14 mouse cellular contexts compared by ENCODE assay signal in genomic region chr14:25926814-25927561, GRCm38 (mm10). TPM values are rescaled to one million over a fixed set of nuclear protein-coding genes. Genes with fewer than 3 reads are reported as not detected.
DNase-seq lines count a peak whose midpoint lies in the region; ATAC-seq and TF ChIP-seq lines count a peak whose summit lies in the region.
"Not testable (repeated sequence)": the region's sequence is repeated elsewhere in the genome, so short reads cannot be mapped to it uniquely, and the experiment has no call there.
"Had no signal": no experiment of that assay in that cellular context is flagged by ENCODE, and none has a peak within 500 bp of the region (broad histone marks: within the 10 kb centered on the region; RNA-seq: fewer than 3 reads in every experiment).

No protein-coding gene starts in this region.

- not testable (repeated sequence) for H3K9ac ChIP-seq in forebrain, embryonic 12.5 days; heart, embryonic 15.5 days; hindbrain, postnatal 0 days (replicated peaks; ENCODE audit: low read length); limb, embryonic 12.5 days (replicated peaks); lung, embryonic 14.5 days; midbrain, embryonic 14.5 days (replicated peaks; ENCODE audit: low read length)

- H3K4me1 ChIP-seq in forebrain, embryonic 12.5 days; heart, embryonic 15.5 days (replicated peaks); hindbrain, postnatal 0 days (ENCODE audit: insufficient read depth, low read length); limb, embryonic 12.5 days (replicated peaks); lung, embryonic 14.5 days (ENCODE audit: insufficient read depth); midbrain, embryonic 14.5 days (ENCODE audit: control insufficient read depth, insufficient read depth, low read length): not testable (repeated sequence)

- ATAC-seq in activated CD4-positive, CD25-positive, alpha-beta regulatory T cell, adult 4 months: peak; percentile 52
- ATAC-seq in forebrain, embryonic 12.5 days (ENCODE audit: low FRiP score): peak; percentile 78
- ATAC-seq in heart, embryonic 15.5 days (replicated peaks; ENCODE audit: insufficient number of reproducible peaks, insufficient read depth, low FRiP score, low read depth): peak; percentile 39; the same call in 1 of the 2 replicates
- ATAC-seq in hindbrain, postnatal 0 days: peak; percentile 94
- 0 out of 2 replicates have a peak, but pooled peaks have one; percentile 47 for ATAC-seq in limb, embryonic 12.5 days (ENCODE audit: insufficient number of reproducible peaks, insufficient read depth, low FRiP score, low TSS enrichment, low read depth)
- peak; percentile 93 for ATAC-seq in lung, embryonic 14.5 days (ENCODE audit: insufficient read depth)
- peak; percentile 87 for ATAC-seq in midbrain, embryonic 14.5 days (ENCODE audit: low FRiP score, low TSS enrichment)
- ATAC-seq in neutrophil, adult 5-6 weeks (ENCODE audit: extremely low read depth, insufficient number of reproducible peaks, low FRiP score, poor library complexity, severe bottlenecking): peak; percentile 44

- no CpG with 5 or more reads among the region's 44 CpGs for WGBS in forebrain, embryonic 12.5 days
- WGBS in heart, embryonic 15.5 days: no CpG with 5 or more reads among the region's 44 CpGs
- WGBS in hindbrain, postnatal 0 days: no CpG with 5 or more reads among the region's 44 CpGs
- no CpG with 5 or more reads among the region's 44 CpGs for WGBS in limb, embryonic 12.5 days
- WGBS in lung, embryonic 14.5 days: no CpG with 5 or more reads among the region's 44 CpGs
- no CpG with 5 or more reads among the region's 44 CpGs for WGBS in midbrain, embryonic 14.5 days

- not testable (repeated sequence) for H3K9me3 ChIP-seq in forebrain, embryonic 12.5 days; heart, embryonic 15.5 days (replicated peaks); hindbrain, postnatal 0 days (ENCODE audit: low read length); limb, embryonic 12.5 days; lung, embryonic 14.5 days (ENCODE audit: low read depth, low read length); midbrain, embryonic 14.5 days (ENCODE audit: control insufficient read depth, low read length)

- not testable (repeated sequence) for H3K27ac ChIP-seq in forebrain, embryonic 12.5 days; heart, embryonic 15.5 days; hindbrain, postnatal 0 days; limb, embryonic 12.5 days; lung, embryonic 14.5 days (ENCODE audit: low read depth); midbrain, embryonic 14.5 days (replicated peaks; ENCODE audit: low read depth, low read length)

- not testable (repeated sequence) for DNase-seq in hindbrain, postnatal 0 days (ENCODE audit: low spot score); lung, embryonic 14.5 days; midbrain, embryonic 14.5 days

- not testable (repeated sequence) for H3K27me3 ChIP-seq in forebrain, embryonic 12.5 days; heart, embryonic 15.5 days; hindbrain, postnatal 0 days (ENCODE audit: insufficient read depth, low read length); limb, embryonic 12.5 days; lung, embryonic 14.5 days (ENCODE audit: insufficient read depth, low read length); midbrain, embryonic 14.5 days (ENCODE audit: control insufficient read depth, insufficient read depth, low read length)

- not testable (repeated sequence) for TF ChIP-seq CTCF in hindbrain, postnatal 0 days (IDR thresholded peaks at IDR 0.05; ENCODE audit: low read depth); lung, embryonic 14.5 days (IDR thresholded peaks at IDR 0.05; ENCODE audit: low read depth)

- not testable (repeated sequence) for H3K4me3 ChIP-seq in forebrain, embryonic 12.5 days (replicated peaks); heart, embryonic 15.5 days; hindbrain, postnatal 0 days (ENCODE audit: low read length); limb, embryonic 12.5 days (replicated peaks); lung, embryonic 14.5 days (ENCODE audit: low read depth, low read length); midbrain, embryonic 14.5 days (replicated peaks; ENCODE audit: low read depth, low read length)

- not testable (repeated sequence) for H3K4me2 ChIP-seq in forebrain, embryonic 12.5 days; heart, embryonic 15.5 days; hindbrain, postnatal 0 days (ENCODE audit: low read depth, low read length); limb, embryonic 12.5 days; lung, embryonic 14.5 days; midbrain, embryonic 14.5 days (ENCODE audit: low read length)

- H3K36me3 ChIP-seq in forebrain, embryonic 12.5 days (replicated peaks); heart, embryonic 15.5 days; hindbrain, postnatal 0 days (ENCODE audit: insufficient read depth, low read length); limb, embryonic 12.5 days; lung, embryonic 14.5 days (ENCODE audit: insufficient read depth); midbrain, embryonic 14.5 days (ENCODE audit: control insufficient read depth, insufficient read depth, low read length): not testable (repeated sequence)

RNA-seq across cellular contexts. Expression of gene Tmem254a, which starts 0.5 kb away (rescaled TPM):
- 1 to 10 TPM; 2.9 to 3.0 TPM for polyA plus RNA-seq in activated CD4-positive, CD25-positive, alpha-beta regulatory T cell, adult 4 months (2017; shearing (Covaris generic))
- 1.1 and 2.7 TPM in 2 replicates for polyA plus RNA-seq in forebrain, embryonic 12.5 days (2016; fragmentation: Nextera tagmentation; extraction: Ambion mirVana)
- 2.3 and 4.2 TPM in 2 replicates for polyA plus RNA-seq in heart, embryonic 15.5 days (2015; fragmentation: Nextera tagmentation; extraction: Ambion mirVana)
- total RNA-seq in hindbrain, postnatal 0 days (2014; rRNA removed): 8.3 and 8.6 TPM in 2 replicates
- polyA plus RNA-seq in hindbrain, postnatal 0 days (2015; fragmentation: Nextera tagmentation; extraction: Ambion mirVana): 5.0 and 9.1 TPM in 2 replicates
- 1.7 and 4.1 TPM in 2 replicates for polyA plus RNA-seq in limb, embryonic 12.5 days (2016; fragmentation: Nextera tagmentation; extraction: Ambion mirVana)
- 1.6 and 4.5 TPM in 2 replicates for polyA plus RNA-seq in lung, embryonic 14.5 days (2014; fragmentation: Nextera tagmentation; extraction: Ambion mirVana)
- polyA plus RNA-seq in midbrain, embryonic 14.5 days (2014; fragmentation: Nextera tagmentation; extraction: Ambion mirVana): 2.9 and 4.7 TPM in 2 replicates
- total RNA-seq in neutrophil, adult 5-6 weeks (2017): 1.7 and 1.8 TPM in 2 replicates

RNA-seq across cellular contexts. Expression of gene Cphx1, which starts 11.1 kb away (rescaled TPM):
- not detected for polyA plus RNA-seq in activated CD4-positive, CD25-positive, alpha-beta regulatory T cell, adult 4 months (2017; shearing (Covaris generic))
- not detected in 2 replicates for polyA plus RNA-seq in forebrain, embryonic 12.5 days (2016; fragmentation: Nextera tagmentation; extraction: Ambion mirVana)
- polyA plus RNA-seq in heart, embryonic 15.5 days (2015; fragmentation: Nextera tagmentation; extraction: Ambion mirVana): not detected in 2 replicates
- not detected in 2 replicates for total RNA-seq in hindbrain, postnatal 0 days (2014; rRNA removed)
- not detected in 2 replicates for polyA plus RNA-seq in hindbrain, postnatal 0 days (2015; fragmentation: Nextera tagmentation; extraction: Ambion mirVana)
- not detected in 2 replicates for polyA plus RNA-seq in limb, embryonic 12.5 days (2016; fragmentation: Nextera tagmentation; extraction: Ambion mirVana)
- polyA plus RNA-seq in lung, embryonic 14.5 days (2014; fragmentation: Nextera tagmentation; extraction: Ambion mirVana): not detected in 2 replicates
- not detected in 2 replicates for polyA plus RNA-seq in midbrain, embryonic 14.5 days (2014; fragmentation: Nextera tagmentation; extraction: Ambion mirVana)
- not detected in 2 replicates for total RNA-seq in neutrophil, adult 5-6 weeks (2017)
- total RNA-seq: adrenal gland, postnatal 10 days; gastrocnemius, postnatal 10 days; layer of hippocampus, postnatal 14 days; left cerebral cortex, postnatal 25 days had no signal
- polyA plus RNA-seq: forebrain, embryonic 10.5 days; thymus, adult 2 months had no signal

RNA-seq across cellular contexts. Expression of gene Plac9a, which starts 24.1 kb away (rescaled TPM):
- not detected for polyA plus RNA-seq in activated CD4-positive, CD25-positive, alpha-beta regulatory T cell, adult 4 months (2017; shearing (Covaris generic))
- polyA plus RNA-seq in forebrain, embryonic 12.5 days (2016; fragmentation: Nextera tagmentation; extraction: Ambion mirVana): not detected in 2 replicates
- polyA plus RNA-seq in heart, embryonic 15.5 days (2015; fragmentation: Nextera tagmentation; extraction: Ambion mirVana): 0.85 TPM in 1 of 2 replicates, not detected in the other
- 2.0 TPM in 1 of 2 replicates, not detected in the other for total RNA-seq in hindbrain, postnatal 0 days (2014; rRNA removed)
- polyA plus RNA-seq in hindbrain, postnatal 0 days (2015; fragmentation: Nextera tagmentation; extraction: Ambion mirVana): 0.41 TPM in 1 of 2 replicates, not detected in the other
- polyA plus RNA-seq in limb, embryonic 12.5 days (2016; fragmentation: Nextera tagmentation; extraction: Ambion mirVana): not detected in 2 replicates
- polyA plus RNA-seq in lung, embryonic 14.5 days (2014; fragmentation: Nextera tagmentation; extraction: Ambion mirVana): 0.53 and 1.4 TPM in 2 replicates
- not detected in 2 replicates for polyA plus RNA-seq in midbrain, embryonic 14.5 days (2014; fragmentation: Nextera tagmentation; extraction: Ambion mirVana)
- total RNA-seq in neutrophil, adult 5-6 weeks (2017): not detected in 2 replicates
- total RNA-seq: left cerebral cortex, postnatal 25 days had no signal
- polyA plus RNA-seq: forebrain, embryonic 10.5 days; thymus, adult 2 months had no signal

RNA-seq across cellular contexts. Expression of gene Duxbl1, which starts 51.4 kb away (rescaled TPM):
- polyA plus RNA-seq in activated CD4-positive, CD25-positive, alpha-beta regulatory T cell, adult 4 months (2017; shearing (Covaris generic)): not detected
- polyA plus RNA-seq in forebrain, embryonic 12.5 days (2016; fragmentation: Nextera tagmentation; extraction: Ambion mirVana): 3.6 and 5.6 TPM in 2 replicates
- polyA plus RNA-seq in heart, embryonic 15.5 days (2015; fragmentation: Nextera tagmentation; extraction: Ambion mirVana): 0.43 and 0.82 TPM in 2 replicates
- 1.2 and 2.1 TPM in 2 replicates for total RNA-seq in hindbrain, postnatal 0 days (2014; rRNA removed)
- 1.9 and 2.1 TPM in 2 replicates for polyA plus RNA-seq in hindbrain, postnatal 0 days (2015; fragmentation: Nextera tagmentation; extraction: Ambion mirVana)
- 2.7 and 3.3 TPM in 2 replicates for polyA plus RNA-seq in limb, embryonic 12.5 days (2016; fragmentation: Nextera tagmentation; extraction: Ambion mirVana)
- 0.68 and 2.0 TPM in 2 replicates for polyA plus RNA-seq in lung, embryonic 14.5 days (2014; fragmentation: Nextera tagmentation; extraction: Ambion mirVana)
- 2.0 and 3.0 TPM in 2 replicates for polyA plus RNA-seq in midbrain, embryonic 14.5 days (2014; fragmentation: Nextera tagmentation; extraction: Ambion mirVana)
- total RNA-seq in neutrophil, adult 5-6 weeks (2017): not detected in 2 replicates

Comparison
In these comparisons a context has a peak if more than half of its experiments do, and no peak if none do; other contexts are left out.
1. ATAC-seq: peak in every context shown above with its lines; median percentile 94 in hindbrain, postnatal 0 days; 93 in lung, embryonic 14.5 days; 87 in midbrain, embryonic 14.5 days; 78 in forebrain, embryonic 12.5 days; 52 in activated CD4-positive, CD25-positive, alpha-beta regulatory T cell, adult 4 months; 47 in limb, embryonic 12.5 days; 44 in neutrophil, adult 5-6 weeks; 39 in heart, embryonic 15.5 days.